Mouse (Mus musculus) forebrain, embryonic 16.5 days (tissue): ENCODE results near the gene Scfd2. TPM values are rescaled to one million over a fixed set of nuclear protein-coding genes. Genes with fewer than 3 reads are reported as not detected.

ENCODE experiments used
- ATAC-seq: fragments of 200-750 bp; cut with Nextera tagmentation; 2 replicates; pipeline ENCODE4 v1.8.0; 2017; ENCODE audit warnings: mild to moderate bottlenecking, moderate library complexity
- H3K27ac ChIP-seq: fragments of 300-500 bp; sonication (generic); 2 replicates; pipeline ENCODE4 v1.5.1; 2014; ENCODE audit warnings: low read length, control low read depth
- H3K27me3 ChIP-seq: fragments of 300-500 bp; sonication (generic); replicated peaks from 2 replicates; pipeline ENCODE4 v1.6.1; 2014; ENCODE audit warnings: low read length; ENCODE audit not compliant: control insufficient read depth, insufficient read depth
- H3K36me3 ChIP-seq: fragments of 300-500 bp; sonication (generic); 2 replicates; pipeline ENCODE4 v1.6.1; 2014; ENCODE audit not compliant: control insufficient read depth, insufficient read depth
- H3K4me1 ChIP-seq: fragments of 300-500 bp; sonication (generic); replicated peaks from 2 replicates; pipeline ENCODE4 v1.6.1; 2014; ENCODE audit warnings: low read length; ENCODE audit not compliant: control insufficient read depth, insufficient read depth
- H3K4me2 ChIP-seq: fragments of 300-500 bp; sonication (generic); 2 replicates; pipeline ENCODE4 v1.6.1; 2014; ENCODE audit warnings: mild to moderate bottlenecking, low read length, control low read depth
- H3K4me3 ChIP-seq: fragments of 300-500 bp; sonication (generic); replicated peaks from 2 replicates; pipeline ENCODE4 v1.5.1; 2014; ENCODE audit warnings: mild to moderate bottlenecking, low read length, control low read depth
- H3K9ac ChIP-seq: fragments of 300-500 bp; sonication (generic); replicated peaks from 2 replicates; pipeline ENCODE4 v1.6.1; 2014; ENCODE audit warnings: low read depth, low read length, control low read depth
- H3K9me3 ChIP-seq: fragments of 300-500 bp; sonication (generic); 2 replicates; pipeline ENCODE4 v1.6.1; 2016; ENCODE audit warnings: low read length; ENCODE audit not compliant: control insufficient read depth
- WGBS: fragments of 180-500 bp; shearing (Covaris S2); extraction: QIAGEN DNeasy Blood & Tissue Kit; methylation state at CpG from one replicate; pipeline ENCODE4 v1.1.7; 2014; 5-methylcytosine and 5-hydroxymethylcytosine counted together
- polyA plus RNA-seq: library from polyadenylated mRNA; unstranded; fragments of >200 nt; fragmentation: Nextera tagmentation; extraction: Ambion mirVana; gene quantifications from 2 replicates; pipeline ENCODE4 v1.2.1, GENCODE M21; 2015

Scfd2 gene
- polyA plus RNA-seq, 1 experiment from 2014 or later = 28.4 TPM

DNA sequence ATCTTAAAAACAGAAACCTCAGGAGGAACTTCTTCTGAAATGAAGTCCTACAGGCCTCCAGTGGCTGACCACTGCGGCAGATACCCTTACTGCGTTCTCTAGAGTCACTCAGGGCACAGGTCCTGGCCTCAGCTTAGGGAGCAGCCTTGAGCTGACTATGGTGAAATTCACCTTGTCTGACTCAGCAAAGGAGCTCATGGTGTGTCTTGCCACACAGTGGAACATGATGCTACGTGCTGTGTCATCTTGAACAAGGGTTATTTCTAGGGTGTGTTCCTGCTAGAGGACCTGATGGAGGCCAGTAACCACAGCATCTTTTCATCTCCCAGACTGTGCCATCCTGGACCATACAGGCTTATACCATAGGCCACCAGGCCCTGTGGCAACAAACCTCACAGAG, 60.7 kb downstream of the Scfd2 start:
- WGBS = 89% methylated on average over 3 of the region's 3 CpGs
- Histone ChIP-seq H3K4me3 (no peak overlapping the region), H3K4me1 (no peaks in the 10 kb centered on the region), H3K9ac (no peak overlapping the region), H3K4me2 (no peak overlapping the region), H3K27ac (no peak overlapping the region), H3K27me3 (no peaks in the 10 kb centered on the region), H3K9me3 (no peaks in the 10 kb centered on the region), H3K36me3 (no peaks in the 10 kb centered on the region)
- ATAC-seq = no peak

DNA sequence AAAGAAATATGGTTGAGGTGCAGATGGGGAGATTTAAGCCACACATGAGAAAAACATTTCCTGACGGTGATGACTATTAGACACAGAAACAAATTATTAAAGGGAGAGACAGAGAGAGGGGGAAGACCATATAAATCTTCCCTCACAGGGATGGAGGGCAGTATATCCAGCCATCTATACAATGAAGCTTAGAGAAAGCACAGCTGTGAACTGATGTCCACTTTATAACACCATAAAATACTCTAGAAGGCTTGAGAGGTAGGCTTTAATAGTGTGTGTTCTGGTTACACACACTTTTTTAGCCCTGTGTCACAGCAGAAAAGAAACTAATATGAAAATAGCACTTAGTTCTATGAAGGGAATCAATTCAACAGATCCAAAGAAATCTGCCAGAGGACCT, 61.9 kb downstream of the Scfd2 start:
- no peaks in the 10 kb centered on the region for H3K27me3 ChIP-seq
- H3K4me1 ChIP-seq = no peaks in the 10 kb centered on the region
- WGBS = 90% methylated on average over 1 of the region's 1 CpGs
- no peak overlapping the region for H3K4me3 ChIP-seq
- H3K36me3 ChIP-seq = no peaks in the 10 kb centered on the region
- H3K27ac ChIP-seq = no peak overlapping the region
- no peak for ATAC-seq
- no peak overlapping the region for H3K4me2 ChIP-seq
- H3K9me3 ChIP-seq = no peaks in the 10 kb centered on the region
- H3K9ac ChIP-seq = no peak overlapping the region

DNA sequence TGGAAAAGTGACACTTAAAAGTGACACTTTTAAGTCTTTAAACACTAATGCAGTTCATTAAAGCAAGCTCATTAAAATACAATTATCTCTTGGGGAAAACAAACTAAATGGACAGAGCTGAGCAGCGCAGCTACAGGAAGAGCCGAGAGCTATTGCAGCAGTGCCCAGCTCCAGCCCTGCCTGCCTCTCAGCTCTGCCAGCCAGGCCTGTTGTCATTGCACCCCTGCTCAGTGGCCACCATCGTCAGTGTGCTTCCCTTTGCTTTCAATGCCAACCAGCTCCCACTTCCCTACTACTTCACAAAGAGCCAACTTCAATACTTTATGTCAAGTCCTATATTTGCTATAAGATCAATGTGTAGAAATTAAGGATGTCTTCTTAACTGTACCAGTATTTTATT, 63.8 kb downstream of the Scfd2 start:
- no peak for ATAC-seq

DNA sequence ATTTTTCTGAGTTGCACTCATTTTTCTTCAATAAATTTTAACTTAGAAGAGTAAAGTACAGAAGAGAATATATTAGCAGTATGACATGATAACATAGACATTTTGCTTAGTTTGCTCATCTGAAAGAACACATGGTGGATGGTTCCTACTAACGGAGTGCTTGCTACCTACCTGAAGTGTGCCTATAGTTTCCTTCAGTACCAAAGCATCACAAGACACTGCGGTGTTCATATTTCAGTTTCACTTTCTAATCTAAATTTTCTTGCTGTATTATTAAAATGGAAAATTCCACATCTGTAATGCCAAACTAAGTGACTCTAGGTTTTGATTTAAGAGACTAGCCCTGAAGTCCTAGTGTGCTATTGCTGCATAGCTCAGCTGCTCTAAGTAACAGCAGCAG, 74.8 kb downstream of the Scfd2 start:
- Histone ChIP-seq H3K4me2 (no peak overlapping the region), H3K27ac (no peak overlapping the region), H3K4me1 (no peaks in the 10 kb centered on the region), H3K27me3 (no peaks in the 10 kb centered on the region), H3K9me3 (peaks cover 2% of the 10 kb centered on the region; the same call in 1 of the 2 replicates), H3K36me3 (no peaks in the 10 kb centered on the region), H3K4me3 (no peak overlapping the region), H3K9ac (no peak overlapping the region)
- no peak for ATAC-seq
- 91% methylated on average over 2 of the region's 2 CpGs for WGBS

More for the DNA sequence above, 63.8 kb downstream of the Scfd2 start:
- Histone ChIP-seq H3K9me3 (no peaks in the 10 kb centered on the region), H3K36me3 (no peaks in the 10 kb centered on the region), H3K27ac (no peak overlapping the region), H3K4me3 (no peak overlapping the region), H3K4me1 (no peaks in the 10 kb centered on the region), H3K4me2 (no peak overlapping the region), H3K27me3 (no peaks in the 10 kb centered on the region), H3K9ac (no peak overlapping the region)
- WGBS = 55% methylated on average over 3 of the region's 3 CpGs

DNA sequence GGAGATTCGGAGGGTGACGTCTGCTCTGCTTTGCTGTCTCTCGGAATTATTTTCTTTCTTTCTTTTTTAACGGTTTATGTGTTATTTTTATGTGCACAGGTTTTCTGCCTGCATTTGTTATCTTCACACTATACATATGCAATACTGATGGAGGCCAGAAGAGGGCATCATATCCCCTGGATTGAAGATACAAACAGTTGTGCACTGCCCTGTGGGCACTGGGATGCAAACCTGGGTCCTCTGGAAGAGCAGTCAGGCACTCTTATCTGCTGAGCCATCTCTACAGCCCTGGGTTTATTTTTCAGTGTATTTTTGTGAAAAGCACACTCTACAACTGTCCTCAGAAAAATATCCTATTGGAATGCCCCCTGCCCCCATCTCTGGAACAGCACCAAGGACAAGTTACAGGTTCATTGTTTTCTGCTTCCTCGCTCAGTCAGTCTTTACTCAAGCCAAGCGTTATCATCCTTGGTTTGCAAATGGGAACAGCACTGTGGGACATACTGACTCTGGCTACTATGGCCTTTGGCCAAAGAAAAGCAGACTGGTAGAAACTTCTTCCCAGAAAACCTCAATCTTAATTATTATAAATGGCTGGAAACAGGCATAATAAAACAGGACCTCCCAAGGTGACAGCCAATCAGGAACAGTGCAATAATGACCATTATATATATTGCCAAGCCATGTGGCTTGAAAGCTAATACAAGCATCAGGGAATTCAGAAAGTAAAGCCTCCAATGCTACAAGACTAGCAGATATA, 75.9 kb downstream of the Scfd2 start:
- WGBS = 86% methylated on average over 6 of the region's 6 CpGs
- Histone ChIP-seq H3K9me3 (peaks cover 2% of the 10 kb centered on the region; the same call in 1 of the 2 replicates), H3K27me3 (no peaks in the 10 kb centered on the region), H3K27ac (no peak overlapping the region), H3K36me3 (no peaks in the 10 kb centered on the region), H3K9ac (no peak overlapping the region), H3K4me3 (no peak overlapping the region), H3K4me1 (peaks cover 2% of the 10 kb centered on the region), H3K4me2 (no peak overlapping the region)
- ATAC-seq = no peak

DNA sequence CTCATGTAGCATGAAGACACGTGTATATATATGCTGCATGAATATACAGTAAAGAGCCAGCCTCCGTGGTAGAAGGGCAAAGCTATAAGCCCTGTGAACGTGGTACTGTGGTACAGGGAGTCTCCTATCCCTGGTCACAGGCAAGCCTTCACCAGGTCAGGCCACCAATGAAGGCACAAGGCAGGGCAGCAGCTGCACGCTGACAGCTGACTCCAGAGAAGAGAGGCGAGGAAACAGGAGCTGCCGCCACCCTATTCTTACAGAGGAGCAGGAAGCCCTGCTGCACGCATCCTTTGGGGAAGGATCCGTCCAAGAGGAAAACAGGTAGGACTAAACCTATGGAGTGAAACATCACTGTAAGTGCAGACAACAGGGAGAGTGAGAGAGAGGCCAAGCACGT, 76.5 kb downstream of the Scfd2 start:
- H3K4me3 ChIP-seq = no peak overlapping the region
- H3K4me2 ChIP-seq = no peak overlapping the region
- no peak overlapping the region for H3K27ac ChIP-seq
- ATAC-seq = no peak
- 89% methylated on average over 9 of the region's 9 CpGs for whole genome bisulfite sequencing
- H3K36me3 ChIP-seq = no peaks in the 10 kb centered on the region
- H3K4me1 ChIP-seq = peaks cover 3% of the 10 kb centered on the region
- no peaks in the 10 kb centered on the region for H3K27me3 ChIP-seq
- H3K9ac ChIP-seq = no peak overlapping the region
- peaks cover 2% of the 10 kb centered on the region; the same call in 1 of the 2 replicates for H3K9me3 ChIP-seq

DNA sequence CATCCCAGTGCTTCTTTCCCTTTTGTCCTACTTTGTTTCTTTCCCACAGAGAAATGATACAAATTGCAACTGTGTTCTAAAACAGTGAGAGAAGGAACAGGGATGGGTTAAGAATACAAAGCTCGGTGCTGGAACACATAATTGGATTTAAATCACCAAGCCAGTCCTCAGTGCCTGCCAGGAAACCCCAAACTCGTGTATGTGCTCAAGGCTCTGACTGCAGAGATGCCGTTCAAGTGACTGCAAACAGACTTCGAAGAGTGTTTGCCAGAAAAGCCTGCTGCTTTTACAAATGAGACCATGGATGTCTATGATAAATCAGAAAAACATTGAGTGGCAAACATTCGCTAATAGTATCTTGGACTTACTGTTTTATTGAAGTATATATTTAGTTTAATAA, 80.6 kb downstream of the Scfd2 start:
- peaks cover 2% of the 10 kb centered on the region; the same call in 1 of the 2 replicates for H3K9me3 ChIP-seq
- WGBS = 41% methylated on average over 5 of the region's 5 CpGs
- no peaks in the 10 kb centered on the region for H3K36me3 ChIP-seq
- no peak for ATAC-seq
- H3K27ac ChIP-seq = no peak overlapping the region
- peaks cover 3% of the 10 kb centered on the region for H3K4me1 ChIP-seq
- H3K4me2 ChIP-seq = no peak overlapping the region
- H3K27me3 ChIP-seq = no peaks in the 10 kb centered on the region
- H3K4me3 ChIP-seq = no peak overlapping the region
- H3K9ac ChIP-seq = no peak overlapping the region

DNA sequence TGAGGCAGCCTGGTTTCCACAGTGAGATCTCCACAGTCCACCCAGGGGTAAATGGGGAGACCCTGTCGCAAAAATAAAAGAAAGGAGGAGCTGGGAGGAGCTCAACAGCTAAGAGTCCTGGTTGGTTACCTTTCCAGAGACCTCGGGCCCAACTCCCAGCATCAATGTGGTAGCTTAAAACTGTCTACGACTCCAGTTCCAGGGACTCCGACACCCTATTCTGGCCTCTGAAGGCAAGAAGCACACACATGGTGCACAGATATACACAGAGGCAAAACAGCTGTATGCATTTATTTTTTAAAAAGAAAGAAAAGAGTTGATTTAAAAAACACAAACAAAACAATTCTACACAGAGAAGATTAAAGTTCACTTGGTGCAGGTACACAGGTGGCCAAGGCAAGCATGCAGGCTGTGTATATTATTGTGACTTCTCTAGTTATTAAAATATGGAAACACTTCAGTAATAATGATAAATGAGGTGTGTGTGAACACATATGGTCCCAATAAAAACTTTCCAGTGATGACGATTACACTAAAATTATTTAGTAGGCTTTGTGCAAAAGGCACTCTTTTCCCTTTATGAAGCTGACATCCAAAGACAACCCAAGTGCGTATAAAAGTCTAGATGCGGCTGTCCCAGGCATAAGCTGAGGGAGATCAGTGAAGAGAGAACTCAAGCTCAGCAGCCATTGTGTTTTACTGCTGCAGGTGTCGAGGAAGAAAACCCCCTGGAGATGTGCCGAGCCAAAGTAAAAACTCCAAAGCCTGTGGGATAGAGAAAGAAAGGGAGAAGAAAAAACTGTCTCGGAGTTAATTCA, 83.8 kb downstream of the Scfd2 start:
- ATAC-seq = no peak
- peaks cover 3% of the 10 kb centered on the region for H3K4me1 ChIP-seq
- no peak overlapping the region for H3K4me3 ChIP-seq
- no peaks in the 10 kb centered on the region for H3K9me3 ChIP-seq
- no peak overlapping the region for H3K9ac ChIP-seq
- H3K4me2 ChIP-seq = no peak overlapping the region
- WGBS = 54% methylated on average over 10 of the region's 10 CpGs
- H3K36me3 ChIP-seq = no peaks in the 10 kb centered on the region
- H3K27ac ChIP-seq = no peak overlapping the region
- H3K27me3 ChIP-seq = no peaks in the 10 kb centered on the region

DNA sequence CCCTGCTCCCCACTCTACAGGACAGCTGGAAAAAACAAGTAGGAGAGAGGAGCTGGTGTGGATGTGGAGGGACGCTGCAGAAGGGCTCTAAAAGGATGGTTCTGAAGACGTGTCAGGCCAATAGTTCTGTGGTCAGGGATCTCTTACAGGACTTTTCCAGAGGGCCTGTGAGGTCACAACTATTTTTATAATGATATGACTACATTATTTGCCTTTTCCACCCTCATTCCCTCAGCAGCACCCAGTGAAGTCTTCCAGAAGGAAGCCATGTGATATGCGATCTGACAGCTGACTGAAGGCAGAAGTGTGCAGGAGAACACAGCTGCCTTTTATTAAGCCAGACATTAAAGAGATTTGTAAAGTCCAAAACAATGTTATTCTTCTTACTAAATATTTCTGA, 85.7 kb downstream of the Scfd2 start:
- 82% methylated on average over 3 of the region's 3 CpGs for WGBS
- no peaks in the 10 kb centered on the region for H3K9me3 ChIP-seq
- H3K4me3 ChIP-seq = no peak overlapping the region
- H3K27me3 ChIP-seq = no peaks in the 10 kb centered on the region
- no peak overlapping the region for H3K4me2 ChIP-seq
- H3K36me3 ChIP-seq = no peaks in the 10 kb centered on the region
- ATAC-seq = no peak
- no peak overlapping the region for H3K9ac ChIP-seq
- H3K27ac ChIP-seq = no peak overlapping the region
- H3K4me1 ChIP-seq = peaks cover 3% of the 10 kb centered on the region
